Mouse (Mus musculus) liver, adult 2 months (tissue): ENCODE measurements around the gene Dcun1d1.

Experiments used
- CTCF ChIP-seq: fragments of 200-500 bp; IDR thresholded peaks from 2 replicates; pipeline ENCODE4 v1.5.1; 2011; ENCODE audit warnings: low read depth, low read length, control low read depth
- POLR2A ChIP-seq: fragments of 200-500 bp; IDR thresholded peaks from 2 replicates; pipeline ENCODE4 v1.6.1; 2011; ENCODE audit warnings: low read length, control low read depth; ENCODE audit not compliant: insufficient read depth; ENCODE audit errors: extremely low read depth

- TF ChIP-seq POLR2A (no peak), CTCF (no peak)
These were observed 13.2 kb downstream of the Dcun1d1 start for GRCm38 (mm10) chr3:35924007-35924406.
